Mouse (Mus musculus) adrenal gland, postnatal 36 days (tissue): ENCODE results near the gene Gm20388. TPM values are rescaled to one million over a fixed set of nuclear protein-coding genes. Genes with fewer than 3 reads are reported as not detected.

Experiments
- DNase-seq, 2 experiments: peaks; one replicate each; pipeline ENCODE4 v3.0.0; 2021; ENCODE audit warnings: mixed read lengths in 1 of 2
- total RNA-seq, 2 experiments: library from RNA; stranded (reverse); gene quantifications; 2 replicates each; pipeline ENCODE4 v1.2.3; 2021

Gene Gm20388
- total RNA-seq, 2 experiments from 2014 or later, result 2.4 to 7.4 TPM

DNA sequence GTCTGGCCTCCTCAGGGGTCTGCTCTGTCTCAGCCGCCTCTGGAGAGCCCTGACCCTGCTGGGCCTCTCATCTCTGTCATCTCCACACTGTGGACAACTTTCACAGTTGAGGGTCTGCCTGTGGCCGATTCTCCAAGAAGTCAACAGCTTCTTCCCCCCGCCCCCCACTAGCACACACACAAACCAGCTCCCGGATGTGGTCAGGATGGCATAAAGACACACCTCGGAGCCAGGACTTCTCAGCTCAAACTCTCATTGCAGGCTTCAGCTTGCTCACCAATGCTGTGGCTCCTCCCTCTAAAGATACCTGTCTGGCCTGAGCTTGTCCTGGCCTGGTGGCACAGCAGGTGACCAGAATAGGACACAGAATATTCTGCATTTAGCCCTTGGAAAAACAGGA lies 977.4 kb downstream of the Gm20388 start:
- no peak for DNase-seq

DNA sequence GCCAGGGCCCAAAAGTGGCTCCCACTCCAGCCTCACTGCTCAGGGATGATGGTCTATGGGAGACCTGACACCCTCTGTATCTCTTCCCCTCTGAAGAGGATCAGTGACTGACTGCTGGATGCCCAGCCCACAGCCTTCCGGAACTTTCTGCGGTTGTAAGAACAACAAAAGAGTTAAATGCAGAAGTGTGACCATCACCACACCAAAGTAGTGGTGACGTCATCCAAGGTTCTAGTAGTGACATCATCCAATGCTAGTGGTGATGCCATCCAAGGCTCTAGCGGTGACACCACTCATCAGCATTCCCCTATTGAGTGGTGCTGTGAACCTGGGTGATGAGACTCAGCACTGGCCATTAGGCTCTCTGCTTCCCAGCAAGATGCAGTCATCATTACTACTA lies 978.5 kb downstream of the Gm20388 start:
- no peak for DNase-seq

DNA sequence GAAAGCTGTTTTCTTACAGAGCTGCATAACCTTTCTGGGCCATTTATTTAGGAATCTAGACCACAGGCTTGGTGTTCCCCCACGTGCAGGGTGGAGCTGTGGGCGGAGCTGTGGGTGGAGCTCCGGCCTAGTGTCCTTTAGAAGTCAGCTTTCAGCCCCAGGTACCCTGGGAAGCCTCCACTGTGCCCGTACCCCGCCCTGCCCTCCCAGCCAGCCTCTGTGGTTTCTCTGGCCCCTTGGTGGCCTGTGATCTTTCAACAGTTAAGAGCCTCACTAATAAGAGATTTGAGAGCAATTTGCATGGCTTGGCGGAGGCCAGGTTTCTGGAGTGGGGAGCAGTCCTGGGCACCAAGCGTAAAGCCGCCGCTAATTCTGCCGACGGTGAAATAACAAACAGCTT lies 979.4 kb downstream of the Gm20388 start:
- DNase-seq, result peak; percentile 5 to 8

DNA sequence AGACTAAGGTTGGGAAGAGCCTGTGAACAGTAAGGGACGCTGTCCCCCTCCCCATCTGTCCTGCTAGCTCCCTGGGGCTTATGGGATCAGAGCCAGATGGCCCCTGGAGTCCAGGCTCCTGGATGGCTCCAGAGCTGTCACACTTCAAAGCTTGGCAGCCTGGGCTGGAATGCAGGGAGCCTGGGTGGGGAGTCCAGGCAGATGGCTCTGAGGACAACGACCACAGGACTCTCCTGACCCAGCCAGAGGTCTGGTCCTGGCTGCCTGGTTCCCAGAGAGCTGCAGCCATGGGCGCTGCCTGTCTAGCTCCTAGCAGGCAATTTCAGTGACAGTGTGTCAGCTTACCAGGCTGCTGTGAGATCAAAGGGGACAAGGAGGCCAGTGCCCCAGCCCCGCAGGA lies 984.4 kb downstream of the Gm20388 start:
- peak in 1 of 2 experiments; percentile 6 for DNase-seq

- no peak for DNase-seq
Observed at GRCm38 (mm10) chr8:120895600-120895999, 985.0 kb downstream of the Gm20388 start.

GRCm38 (mm10) chr8:120896203-120896602 lies 985.6 kb downstream of the Gm20388 start:
- DNase-seq, result no peak

DNA sequence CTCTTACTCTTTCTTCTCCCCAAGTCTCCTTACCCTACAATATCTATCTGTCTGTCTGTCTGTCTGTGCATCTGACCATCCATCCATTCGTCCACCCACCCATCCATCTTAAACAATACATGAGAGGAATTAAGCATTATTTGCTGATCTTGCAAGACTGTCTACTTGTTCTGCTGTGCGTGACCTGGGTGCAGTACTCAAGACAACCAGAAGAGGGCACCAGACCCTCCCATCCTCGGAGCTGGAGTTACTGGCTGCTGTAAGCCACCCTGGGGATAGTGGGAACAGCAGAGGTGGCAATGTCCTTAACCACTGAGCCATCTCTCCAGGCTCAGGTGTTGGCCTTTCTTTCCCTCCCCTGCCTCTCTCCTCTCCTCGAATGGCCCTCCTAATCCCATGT lies 987.4 kb downstream of the Gm20388 start:
- DNase-seq, result peak; percentile 44 to 47

- DNase-seq, result no peak
Observed at GRCm38 (mm10) chr8:120898828-120899407, 988.3 kb downstream of the Gm20388 start.

GRCm38 (mm10) chr8:120902346-120902745 lies 991.7 kb downstream of the Gm20388 start:
- DNase-seq, result no peak

DNA sequence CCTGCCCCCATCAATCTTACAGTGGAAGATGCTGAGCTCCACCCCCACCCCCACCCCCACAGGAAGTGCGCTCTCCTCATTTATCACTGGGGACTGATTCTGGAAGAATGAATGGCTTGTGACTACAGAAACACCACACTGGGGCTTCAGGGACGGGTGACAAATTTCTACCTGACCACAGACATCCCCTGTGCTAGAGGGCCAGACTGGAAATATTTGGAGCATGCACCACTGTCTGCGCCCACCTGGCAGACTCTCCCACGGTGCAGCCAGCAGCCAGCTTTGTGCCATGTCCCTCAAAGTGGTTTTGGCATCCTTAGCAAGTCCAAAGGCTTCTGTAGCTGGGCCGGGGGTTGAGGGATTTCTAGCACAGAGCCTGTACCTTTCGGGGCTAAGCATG lies 997.0 kb downstream of the Gm20388 start:
- DNase-seq, result no peak

- DNase-seq, result no peak
Observed at GRCm38 (mm10) chr8:120910936-120911335, 1000.3 kb downstream of the Gm20388 start.

DNA sequence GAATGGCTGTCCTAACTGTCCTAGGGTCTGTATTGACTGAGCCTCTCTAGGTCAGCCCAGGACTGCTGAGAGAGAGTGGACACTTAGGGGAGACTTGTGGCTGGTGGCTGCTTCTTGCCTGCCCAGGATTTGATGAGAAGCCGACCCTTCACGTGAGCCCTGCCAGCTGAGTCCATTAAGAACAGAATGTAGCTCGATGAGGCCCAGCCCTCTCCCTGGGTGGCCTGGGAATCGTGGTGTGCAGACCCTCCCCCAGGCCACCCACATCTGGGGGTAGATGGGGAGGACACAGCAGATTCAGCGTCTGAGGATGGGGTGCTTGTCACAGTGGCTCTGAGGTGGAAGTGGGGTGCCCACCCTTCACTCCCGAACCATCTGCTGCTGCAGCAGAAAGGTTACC lies 1001.8 kb downstream of the Gm20388 start:
- DNase-seq, result no peak

GRCm38 (mm10) chr8:120916831-120917435 lies 1006.3 kb downstream of the Gm20388 start:
- DNase-seq, result peak; percentile 12 to 18

- no peak for DNase-seq
Observed at GRCm38 (mm10) chr8:120920527-120920926, 1009.9 kb downstream of the Gm20388 start.

DNA sequence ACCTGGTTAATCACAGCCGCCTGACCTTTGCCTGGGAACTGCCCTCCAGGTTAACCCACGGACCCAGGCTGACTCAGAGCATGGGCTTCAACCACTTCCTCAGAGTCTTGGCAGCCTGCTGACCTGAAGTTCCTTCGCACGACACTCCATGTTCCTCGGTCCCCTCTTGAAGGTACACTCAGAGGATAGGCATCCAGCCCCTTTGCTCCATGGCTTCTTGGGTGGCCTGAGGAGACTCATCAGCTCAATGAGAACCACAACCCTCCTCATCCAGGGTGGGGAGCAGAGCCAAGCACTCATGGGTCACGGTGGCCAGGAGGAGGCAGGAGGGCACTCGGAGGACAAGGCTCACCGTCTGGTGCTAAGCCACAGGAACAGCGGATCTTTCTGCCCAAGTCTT lies 1015.6 kb downstream of the Gm20388 start:
- no peak for DNase-seq

DNA sequence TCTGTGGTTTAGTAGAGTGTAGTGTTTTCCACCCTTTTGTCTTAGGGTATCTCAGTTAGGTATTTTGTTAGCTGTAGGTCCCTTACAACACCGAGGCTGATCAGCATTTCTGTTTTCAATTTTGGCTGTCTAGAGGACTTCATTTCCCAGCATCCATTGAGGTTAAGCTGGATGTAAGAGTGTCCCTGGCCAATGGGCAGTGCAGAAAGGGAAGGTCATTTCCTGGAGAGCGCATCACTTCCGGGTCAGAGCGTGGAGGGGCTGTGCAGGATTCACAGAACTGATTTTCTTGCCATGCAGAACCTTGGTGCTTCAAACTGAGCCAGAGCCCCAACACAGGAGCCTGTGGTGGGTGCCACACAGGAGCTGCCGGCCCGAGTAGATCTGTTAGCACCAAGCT lies 1017.4 kb downstream of the Gm20388 start:
- no peak for DNase-seq

DNA sequence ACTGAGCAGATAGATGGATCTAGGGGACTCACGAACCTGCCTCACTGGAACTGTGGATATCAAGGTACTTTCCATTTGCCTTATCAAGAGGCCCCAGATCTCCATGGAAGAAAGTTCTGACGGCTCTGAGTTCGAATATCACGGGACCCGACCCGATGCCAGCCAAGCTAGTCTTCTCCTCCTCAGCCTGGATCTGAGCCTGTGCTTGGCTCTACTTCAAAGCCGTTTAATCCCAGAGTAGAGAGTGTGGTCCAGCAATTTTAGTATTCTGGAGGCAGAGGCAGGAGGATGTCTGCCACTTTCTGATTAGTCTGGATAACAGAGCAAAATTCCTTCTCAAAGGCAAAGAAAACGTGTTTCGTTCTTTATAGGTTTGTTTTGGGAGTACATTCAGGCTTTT lies 1024.0 kb downstream of the Gm20388 start:
- DNase-seq, result no peak

DNA sequence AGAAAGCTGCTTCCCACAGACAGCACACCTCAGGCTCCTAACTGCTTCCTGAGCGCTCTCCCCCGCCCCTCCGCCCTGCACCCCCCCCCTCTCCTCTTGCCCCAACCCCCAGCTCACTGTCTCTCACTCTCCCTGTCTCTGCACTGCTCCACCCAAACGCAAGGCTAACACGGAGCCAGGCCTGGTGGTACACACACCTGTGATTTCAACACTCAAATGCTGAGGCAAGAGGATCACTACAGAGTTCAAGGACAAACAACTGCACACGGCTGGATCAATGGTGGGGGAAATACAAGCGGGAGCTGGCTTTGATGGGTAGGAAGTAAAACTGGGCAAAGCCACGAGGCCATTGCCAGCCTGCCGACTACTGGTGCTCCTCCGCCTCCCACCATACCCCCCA lies 1026.0 kb downstream of the Gm20388 start:
- no peak for DNase-seq

GRCm38 (mm10) chr8:120937474-120937873 lies 1026.8 kb downstream of the Gm20388 start:
- DNase-seq, result no peak

DNA sequence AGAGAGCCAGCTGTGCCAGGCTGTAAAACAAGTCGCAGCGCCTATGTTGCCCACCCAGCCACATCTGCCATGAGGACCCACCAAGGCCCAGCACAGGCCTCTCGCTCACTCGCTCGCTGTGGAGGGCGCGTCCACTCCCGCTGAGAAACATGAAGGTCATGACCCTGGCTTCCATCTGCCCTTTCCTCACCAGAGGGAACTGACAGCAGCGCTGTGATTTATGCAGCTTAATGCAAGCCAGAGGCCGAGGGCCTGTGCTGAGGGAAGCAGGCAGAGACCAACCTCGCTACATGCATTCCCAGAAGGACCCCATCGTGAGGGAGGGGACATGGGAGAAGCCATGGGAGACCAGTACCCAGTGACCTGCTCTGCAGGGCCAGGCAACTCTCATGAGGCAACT lies 1029.6 kb downstream of the Gm20388 start:
- peak; percentile 50 to 62 for DNase-seq

DNA sequence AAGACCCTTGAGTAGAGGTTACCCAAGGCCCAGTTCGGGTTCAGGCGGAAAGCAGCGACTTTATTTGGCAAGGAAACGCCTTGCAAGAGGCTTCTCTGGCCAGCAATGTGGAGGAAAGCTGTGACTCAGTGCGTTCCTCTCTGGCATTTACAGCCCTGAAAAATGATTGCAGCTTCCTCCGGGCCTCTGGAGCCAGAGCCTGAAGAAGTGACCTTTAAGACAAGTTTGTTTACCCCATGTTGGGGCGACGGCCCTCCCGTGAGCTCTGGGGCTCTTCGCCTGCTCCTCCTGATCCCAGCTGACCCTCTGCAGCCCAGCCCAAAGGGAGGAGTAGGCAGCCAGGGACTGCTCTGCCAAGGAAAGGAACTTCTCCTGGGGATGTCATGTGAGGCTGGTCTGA lies 1036.6 kb downstream of the Gm20388 start:
- peak; percentile 64 to 67 for DNase-seq

- DNase-seq, result no peak
Observed at GRCm38 (mm10) chr8:120948050-120948595, 1037.5 kb downstream of the Gm20388 start.

- no peak for DNase-seq
Observed at GRCm38 (mm10) chr8:120948620-120949491, 1038.2 kb downstream of the Gm20388 start.
